Mouse (Mus musculus): ENCODE data around the gene Ripor3.

The Ripor3 gene

GRCm38 (mm10) chr2:167986762-167987161 is 23.7 kb downstream of the Ripor3 start:
- peak; percentile 57 for DNase-seq

GRCm38 (mm10) chr2:167984946-167985345 is 25.5 kb downstream of the Ripor3 start:
- no peak for DNase-seq

- DNase-seq, result no peak
Measured at GRCm38 (mm10) chr2:167984371-167984770, 26.0 kb downstream of the Ripor3 start.

GRCm38 (mm10) chr2:167982646-167983045 is 27.8 kb downstream of the Ripor3 start:
- peak; percentile 80 for DNase-seq

- no peak for DNase-seq
Measured at GRCm38 (mm10) chr2:167980391-167980790, 30.0 kb downstream of the Ripor3 start.

GRCm38 (mm10) chr2:167978271-167978670 is 32.1 kb downstream of the Ripor3 start:
- peak; percentile 70 for DNase-seq

- DNase-seq, result no peak
Measured at GRCm38 (mm10) chr2:167975746-167976145, 34.7 kb downstream of the Ripor3 start.

GRCm38 (mm10) chr2:167972809-167973208 is 37.6 kb downstream of the Ripor3 start:
- DNase-seq, result peak; percentile 40

- DNase-seq, result no peak
Measured at GRCm38 (mm10) chr2:167972146-167972545, 38.3 kb downstream of the Ripor3 start.

- DNase-seq, result no peak
Measured at GRCm38 (mm10) chr2:167969851-167970541, 40.4 kb downstream of the Ripor3 start.

GRCm38 (mm10) chr2:167968504-167968903 is 41.9 kb downstream of the Ripor3 start:
- no peak for DNase-seq

GRCm38 (mm10) chr2:167965911-167966310 is 44.5 kb downstream of the Ripor3 start:
- no peak for DNase-seq

- peak; percentile 88 for DNase-seq
Measured at GRCm38 (mm10) chr2:167964320-167964719, 46.1 kb downstream of the Ripor3 start.

- no peak for DNase-seq
Measured at GRCm38 (mm10) chr2:167963778-167964300, 46.6 kb downstream of the Ripor3 start.

GRCm38 (mm10) chr2:167963176-167963575 is 47.2 kb downstream of the Ripor3 start:
- DNase-seq, result no peak

- DNase-seq, result peak; percentile 68
Measured at GRCm38 (mm10) chr2:167962347-167962746, 48.1 kb downstream of the Ripor3 start.

GRCm38 (mm10) chr2:167960584-167960983 is 49.8 kb downstream of the Ripor3 start:
- DNase-seq, result no peak

- no peak for DNase-seq
Measured at GRCm38 (mm10) chr2:167959996-167960395, 50.4 kb downstream of the Ripor3 start.

- no peak for DNase-seq
Measured at GRCm38 (mm10) chr2:167959384-167959911, 51.0 kb downstream of the Ripor3 start.

- peak; percentile 96 for DNase-seq
Measured at GRCm38 (mm10) chr2:167958843-167959242, 51.6 kb downstream of the Ripor3 start.

- DNase-seq, result no peak
Measured at GRCm38 (mm10) chr2:167958082-167958788, 52.2 kb downstream of the Ripor3 start.

- no peak for DNase-seq
Measured at GRCm38 (mm10) chr2:167957539-167957938, 52.9 kb downstream of the Ripor3 start.

- no peak for DNase-seq
Measured at GRCm38 (mm10) chr2:167954928-167955327, 55.5 kb downstream of the Ripor3 start.

- no peak for DNase-seq
Measured at GRCm38 (mm10) chr2:167953819-167954218, 56.6 kb downstream of the Ripor3 start.

All from lung, postnatal 36 days (tissue).